Mouse (Mus musculus) myocyte (in vitro differentiated cells): Measurements from ENCODE around the gene Jchain. TPM values are rescaled to one million over a fixed set of nuclear protein-coding genes. Genes with fewer than 3 reads are reported as not detected.
"Not testable (repeated sequence)": the region's sequence is repeated elsewhere in the genome, so short reads cannot be mapped to it uniquely, and the experiment has no call there.

Source experiments
- H3K27me3 ChIP-seq: one replicate; pipeline ENCODE4 v1.6.1; 2011; ENCODE audit not compliant: control insufficient read depth, insufficient read depth, insufficient read length
- H3K36me3 ChIP-seq: one replicate; pipeline ENCODE4 v1.6.1; 2011; ENCODE audit not compliant: control insufficient read depth, insufficient read depth
- H3K4me2 ChIP-seq: one replicate; pipeline ENCODE4 v1.6.1; 2011; ENCODE audit warnings: low read depth, control low read depth
- H3K4me3 ChIP-seq: one replicate; pipeline ENCODE4 v1.5.1; 2011; ENCODE audit warnings: mild to moderate bottlenecking, control low read depth, moderate library complexity
- H3K79me2 ChIP-seq: one replicate; pipeline ENCODE4 v1.6.1; 2011; ENCODE audit not compliant: control insufficient read depth, insufficient read depth
- H3ac ChIP-seq: one replicate; pipeline ENCODE4 v1.6.1; 2011; ENCODE audit not compliant: control insufficient read depth, insufficient read length
- CEBPB ChIP-seq: IDR thresholded peaks from 2 replicates; pipeline ENCODE4 v1.6.1; 2011; ENCODE audit warnings: mild to moderate bottlenecking, moderate library complexity; ENCODE audit not compliant: poor library complexity, insufficient read depth, severe bottlenecking
- E2F4 ChIP-seq: IDR thresholded peaks from one replicate; pipeline ENCODE4 v1.6.1; 2011; ENCODE audit warnings: mild to moderate bottlenecking, control low read depth, moderate library complexity; ENCODE audit not compliant: insufficient read depth
- MAX ChIP-seq: IDR thresholded peaks from one replicate; pipeline ENCODE4 v1.6.1; 2011; ENCODE audit warnings: low read depth, mild to moderate bottlenecking, control low read depth
- MYOD1 ChIP-seq, 3 experiments: IDR thresholded peaks; one replicate each; pipeline ENCODE4 v1.6.1; 2011; ENCODE audit warnings: control low read depth in 2 of 3, low read depth in 2 of 3, mild to moderate bottlenecking in 2 of 3, moderate library complexity in 1 of 3; ENCODE audit not compliant: insufficient read length in 2 of 3, control insufficient read depth in 1 of 3
- MYOG ChIP-seq, 3 experiments: IDR thresholded peaks; one replicate each; pipeline ENCODE4 v1.6.1; 2011; ENCODE audit warnings: control low read depth in 2 of 3, low read depth in 2 of 3, mild to moderate bottlenecking in 2 of 3; ENCODE audit not compliant: insufficient read length in 2 of 3, control insufficient read depth in 1 of 3, insufficient read depth in 1 of 3
- POLR2A ChIP-seq: IDR thresholded peaks from one replicate; pipeline ENCODE4 v1.6.1; 2011; ENCODE audit warnings: low read depth, mild to moderate bottlenecking, control low read depth, moderate library complexity; ENCODE audit not compliant: insufficient read length
- POLR2AphosphoS2 ChIP-seq: IDR thresholded peaks from one replicate; pipeline ENCODE4 v1.6.1; 2011; ENCODE audit warnings: low read depth, control low read depth; ENCODE audit not compliant: insufficient read length
- REST ChIP-seq: IDR thresholded peaks from one replicate; pipeline ENCODE4 v1.6.1; 2011; ENCODE audit warnings: mild to moderate bottlenecking, control low read depth, moderate library complexity; ENCODE audit not compliant: insufficient read depth, insufficient read length
- SRF ChIP-seq: IDR thresholded peaks from one replicate; pipeline ENCODE4 v1.6.1; 2011; ENCODE audit warnings: low read depth; ENCODE audit not compliant: control insufficient read depth, insufficient read length
- TCF12 ChIP-seq: IDR thresholded peaks from one replicate; pipeline ENCODE4 v1.6.1; 2011; ENCODE audit warnings: mild to moderate bottlenecking, control low read depth; ENCODE audit not compliant: poor library complexity, insufficient read depth, severe bottlenecking
- TCF3 ChIP-seq: IDR thresholded peaks from one replicate; pipeline ENCODE4 v1.6.1; 2011; ENCODE audit warnings: low read depth, control low read depth; ENCODE audit not compliant: insufficient read length
- USF1 ChIP-seq: IDR thresholded peaks from one replicate; pipeline ENCODE4 v1.6.1; 2011; ENCODE audit warnings: low read depth, mild to moderate bottlenecking, control low read depth, moderate library complexity
- polyA plus RNA-seq: library from polyadenylated mRNA; unstranded; fragments of >200 nt; fragmentation: generic; extraction: Trizol; gene quantifications from one replicate; pipeline ENCODE4 v1.2.1, GENCODE M21; 2012; ENCODE audit warnings: missing spikeins

The Jchain gene
- polyA plus RNA-seq, 1 experiment: 0.04 TPM

GRCm38 (mm10) chr5:88558991-88559390 is 31.3 kb upstream of the Jchain start:
- Histone ChIP-seq H3ac (no peak overlapping the region), H3K4me2 (no peak overlapping the region), H3K79me2 (peaks cover 31% of the 10 kb centered on the region), H3K27me3 (no peaks in the 10 kb centered on the region), H3K36me3 (no peaks in the 10 kb centered on the region), H3K4me3 (no peak overlapping the region)
- no peak for TF ChIP-seq USF1
- TF ChIP-seq CEBPB: no peak
- TF ChIP-seq MAX: no peak
- no peak for TF ChIP-seq SRF
- no peak for TF ChIP-seq POLR2AphosphoS2
- TF ChIP-seq MYOD1 (IDR thresholded peaks at IDR 0.05; ENCODE audit: control insufficient read depth in 1 of 3, insufficient read length in 2 of 3, low read depth in 2 of 3): no peak
- no peak for TF ChIP-seq REST
- no peak for TF ChIP-seq TCF12
- no peak for TF ChIP-seq MYOG (IDR thresholded peaks at IDR 0.05; ENCODE audit: control insufficient read depth in 1 of 3, insufficient read depth in 1 of 3, insufficient read length in 2 of 3, low read depth in 2 of 3)
- TF ChIP-seq E2F4: no peak
- TF ChIP-seq POLR2A: no peak
- no peak for TF ChIP-seq TCF3

GRCm38 (mm10) chr5:88554086-88554886 is 26.6 kb upstream of the Jchain start, which contains the start of gene Utp3:
TSS of gene Utp3 (plus strand) at chr5:88554462.
- peak within 1 kb of the TSS; percentile 96 for H3K4me3 ChIP-seq
- TF ChIP-seq MYOD1 (IDR thresholded peaks at IDR 0.05; ENCODE audit: control insufficient read depth in 1 of 3, insufficient read length in 2 of 3, low read depth in 2 of 3): no peak
- peak; percentile 93 for TF ChIP-seq SRF
- no peak for TF ChIP-seq MYOG (IDR thresholded peaks at IDR 0.05; ENCODE audit: control insufficient read depth in 1 of 3, insufficient read depth in 1 of 3, insufficient read length in 2 of 3, low read depth in 2 of 3)
- TF ChIP-seq TCF3: no peak
- peak; percentile 86 for TF ChIP-seq POLR2A
- no peak for TF ChIP-seq REST
- TF ChIP-seq POLR2AphosphoS2: peak; percentile 85
- peak; percentile 94 for TF ChIP-seq E2F4
- no peaks in the 10 kb centered on the region for H3K27me3 ChIP-seq
- H3K4me2 ChIP-seq: peak within 1 kb of the TSS; percentile 83
- peak within 1 kb of the TSS; percentile 53 for H3ac ChIP-seq
- H3K36me3 ChIP-seq: no peaks in the 10 kb centered on the region
- H3K79me2 ChIP-seq: peaks cover 31% of the 10 kb centered on the region

GRCm38 (mm10) chr5:88553271-88554085 is 25.8 kb upstream of the Jchain start:
- Histone ChIP-seq H3ac (peak overlapping the region; percentile 53), H3K27me3 (no peaks in the 10 kb centered on the region), H3K4me2 (peak overlapping the region; percentile 83), H3K79me2 (peaks cover 31% of the 10 kb centered on the region), H3K4me3 (peak overlapping the region; percentile 96), H3K36me3 (no peaks in the 10 kb centered on the region)
- TF ChIP-seq POLR2AphosphoS2 (no peak), TCF3 (no peak), REST (no peak), MAX (no peak), SRF (no peak), TCF12 (no peak), MYOG (IDR thresholded peaks at IDR 0.05; ENCODE audit: control insufficient read depth in 1 of 3, insufficient read depth in 1 of 3, insufficient read length in 2 of 3, low read depth in 2 of 3) (no peak), USF1 (no peak), CEBPB (no peak), E2F4 (no peak), MYOD1 (IDR thresholded peaks at IDR 0.05; ENCODE audit: control insufficient read depth in 1 of 3, insufficient read length in 2 of 3, low read depth in 2 of 3) (no peak), POLR2A (no peak)

GRCm38 (mm10) chr5:88545536-88545935 is 17.8 kb upstream of the Jchain start:
- H3ac ChIP-seq: no peak overlapping the region
- no peaks in the 10 kb centered on the region for H3K79me2 ChIP-seq
- no peaks in the 10 kb centered on the region for H3K36me3 ChIP-seq
- H3K4me2 ChIP-seq: no peak overlapping the region
- no peak for TF ChIP-seq MYOG (IDR thresholded peaks at IDR 0.05; ENCODE audit: control insufficient read depth in 1 of 3, insufficient read depth in 1 of 3, insufficient read length in 2 of 3, low read depth in 2 of 3)
- TF ChIP-seq SRF: no peak
- no peak for TF ChIP-seq USF1
- TF ChIP-seq TCF12: no peak
- no peak for TF ChIP-seq TCF3
- TF ChIP-seq MAX: no peak
- no peak for TF ChIP-seq POLR2A
- no peak for TF ChIP-seq CEBPB
- no peak for TF ChIP-seq POLR2AphosphoS2
- no peak for TF ChIP-seq MYOD1 (IDR thresholded peaks at IDR 0.05; ENCODE audit: control insufficient read depth in 1 of 3, insufficient read length in 2 of 3, low read depth in 2 of 3)
- TF ChIP-seq REST: no peak
- no peak for TF ChIP-seq E2F4
- no peak overlapping the region for H3K4me3 ChIP-seq
- no peaks in the 10 kb centered on the region for H3K27me3 ChIP-seq

DNA sequence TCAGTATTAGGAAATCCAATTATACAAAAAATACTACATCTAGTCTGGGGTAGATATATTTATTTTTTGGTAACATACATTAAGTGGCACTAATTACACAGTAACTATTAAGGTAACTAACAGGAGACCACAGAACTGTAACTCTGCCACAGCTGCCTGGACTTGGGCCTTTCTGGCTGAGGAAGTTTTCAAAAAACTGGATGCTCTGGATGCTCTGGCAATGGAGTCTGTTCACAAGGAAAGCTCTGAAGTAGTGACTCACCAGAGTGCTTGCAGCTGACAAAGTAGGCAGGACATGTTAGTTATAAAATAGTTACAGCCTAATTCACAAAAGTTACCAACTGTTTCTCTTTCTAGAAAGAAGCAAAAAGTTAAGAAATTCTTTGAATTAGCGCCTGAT is 16.7 kb upstream of the Jchain start:
- H3K4me2 ChIP-seq, H3K36me3 ChIP-seq, H3K27me3 ChIP-seq, H3ac ChIP-seq, H3K4me3 ChIP-seq, H3K79me2 ChIP-seq: not testable (repeated sequence)
